Mouse (Mus musculus): Measurements from ENCODE around the gene Bhlhe41. TPM values are rescaled to one million over a fixed set of nuclear protein-coding genes. Genes with fewer than 3 reads are reported as not detected.

The Bhlhe41 gene
- polyA plus RNA-seq, 1 experiment from 2014 or later: 4.2 TPM

DNA sequence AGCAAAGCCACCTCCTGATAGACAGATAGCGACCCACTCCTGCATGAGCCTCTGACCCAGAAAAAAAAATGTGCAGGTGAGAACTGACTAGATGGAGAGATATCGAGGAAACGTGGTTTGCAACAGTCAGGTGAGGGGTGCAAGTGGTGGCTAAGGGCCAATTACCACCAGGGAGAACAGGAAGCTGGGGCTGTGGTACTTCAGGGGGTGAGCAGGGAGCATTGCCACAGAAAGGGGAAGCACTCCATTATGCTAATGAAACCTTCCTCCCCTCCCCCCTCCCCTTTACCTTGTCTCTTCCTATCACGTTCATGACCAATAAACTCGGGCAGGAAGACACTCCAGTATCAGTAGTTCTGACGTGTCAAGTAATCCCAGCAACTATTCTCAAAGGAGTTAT is 30.0 kb downstream of the Bhlhe41 start:
- H3K4me2 ChIP-seq (replicated peaks): no peak overlapping the region

DNA sequence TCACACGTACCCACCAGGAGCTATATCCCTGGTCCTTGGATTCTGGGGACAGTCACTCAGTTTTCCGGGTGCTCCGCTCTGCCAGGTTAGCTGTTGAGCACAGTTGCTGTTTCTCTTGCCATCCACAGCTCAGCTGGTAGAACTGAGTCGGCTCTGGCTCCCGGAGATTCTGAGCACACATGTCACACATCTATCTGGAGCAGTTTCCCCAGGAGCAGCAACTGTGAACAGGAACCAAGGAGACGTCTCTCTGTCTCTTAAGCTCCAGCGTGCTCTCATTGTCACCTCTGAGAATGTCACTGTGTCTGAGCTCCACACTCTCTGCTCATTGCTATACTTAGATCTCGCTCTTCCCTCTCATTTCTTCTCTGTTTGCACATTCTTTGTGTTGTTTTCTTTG is 32.4 kb downstream of the Bhlhe41 start:
- H3K9ac ChIP-seq: no peak overlapping the region
- WGBS: 77% methylated on average over 8 of the region's 8 CpGs

More for the DNA sequence above, 30.0 kb downstream of the Bhlhe41 start:
- WGBS: 46% methylated on average over 6 of the region's 6 CpGs
- H3K27me3 ChIP-seq: no peaks in the 10 kb centered on the region
- H3K36me3 ChIP-seq: no peaks in the 10 kb centered on the region
- H3K4me1 ChIP-seq: no peaks in the 10 kb centered on the region
- no peak overlapping the region for H3K9ac ChIP-seq
- no peak for ATAC-seq (ENCODE audit: insufficient number of reproducible peaks, low FRiP score, low TSS enrichment, low read depth)
- H3K9me3 ChIP-seq (replicated peaks): no peaks in the 10 kb centered on the region
- H3K27ac ChIP-seq (replicated peaks): no peak overlapping the region
- no peak overlapping the region for H3K4me3 ChIP-seq (replicated peaks)

DNA sequence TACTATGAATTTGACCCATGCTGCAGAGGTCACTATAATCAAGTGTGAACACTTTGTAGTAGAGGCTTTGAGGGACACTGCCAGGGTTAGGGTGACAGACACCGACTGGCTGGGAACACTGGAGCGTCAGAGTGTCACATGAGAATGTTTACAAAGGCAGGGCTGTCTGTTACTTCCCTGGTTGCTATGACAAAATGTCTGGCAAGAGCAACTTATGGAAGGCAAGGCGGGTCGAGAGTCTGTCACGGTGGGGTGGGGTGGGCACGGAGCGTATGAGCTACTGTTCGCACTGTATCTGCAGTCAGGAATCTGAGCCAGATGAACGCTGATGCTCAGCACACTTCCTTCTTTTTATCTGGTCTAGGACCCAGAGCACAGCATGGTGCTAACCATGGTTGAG is 34.7 kb downstream of the Bhlhe41 start:
- no peaks in the 10 kb centered on the region for H3K4me1 ChIP-seq
- no peak for ATAC-seq (ENCODE audit: insufficient number of reproducible peaks, low FRiP score, low TSS enrichment, low read depth)
- WGBS: 48% methylated on average over 9 of the region's 9 CpGs
- no peaks in the 10 kb centered on the region for H3K27me3 ChIP-seq
- no peak overlapping the region for H3K27ac ChIP-seq (replicated peaks)
- no peaks in the 10 kb centered on the region for H3K36me3 ChIP-seq
- no peak overlapping the region for H3K9ac ChIP-seq
- no peaks in the 10 kb centered on the region for H3K9me3 ChIP-seq (replicated peaks)
- no peak overlapping the region for H3K4me3 ChIP-seq (replicated peaks)
- H3K4me2 ChIP-seq (replicated peaks): no peak overlapping the region

More for the DNA sequence above, 32.4 kb downstream of the Bhlhe41 start:
- no peak for ATAC-seq (ENCODE audit: insufficient number of reproducible peaks, low FRiP score, low TSS enrichment, low read depth)
- no peaks in the 10 kb centered on the region for H3K27me3 ChIP-seq
- no peak overlapping the region for H3K4me2 ChIP-seq (replicated peaks)
- H3K4me3 ChIP-seq (replicated peaks): no peak overlapping the region
- H3K4me1 ChIP-seq: no peaks in the 10 kb centered on the region
- no peak overlapping the region for H3K27ac ChIP-seq (replicated peaks)
- no peaks in the 10 kb centered on the region for H3K36me3 ChIP-seq
- H3K9me3 ChIP-seq (replicated peaks): no peaks in the 10 kb centered on the region

DNA sequence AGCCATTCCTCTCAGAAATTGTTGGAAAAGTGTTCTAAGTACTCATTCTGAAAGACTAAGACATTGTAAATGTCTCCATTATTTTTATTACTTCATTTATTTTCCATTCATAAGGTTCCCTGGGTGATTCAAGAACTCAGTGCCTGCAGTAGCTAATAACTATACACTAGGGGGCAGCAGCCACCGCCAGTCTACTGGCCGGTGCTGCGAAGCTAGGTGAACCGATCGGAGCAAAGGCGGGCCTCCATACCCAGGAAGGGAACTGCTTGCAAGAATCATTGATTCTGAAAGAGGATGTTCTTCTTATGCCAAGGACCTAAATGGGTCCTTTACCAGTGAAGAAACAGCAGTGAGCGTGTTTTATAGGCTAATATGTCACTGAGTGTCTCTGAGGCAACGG is 35.2 kb downstream of the Bhlhe41 start:
- Histone ChIP-seq H3K27me3 (no peaks in the 10 kb centered on the region), H3K9me3 (replicated peaks) (no peaks in the 10 kb centered on the region), H3K4me2 (replicated peaks) (no peak overlapping the region), H3K4me1 (no peaks in the 10 kb centered on the region), H3K4me3 (replicated peaks) (no peak overlapping the region), H3K9ac (no peak overlapping the region), H3K27ac (replicated peaks) (no peak overlapping the region), H3K36me3 (no peaks in the 10 kb centered on the region)
- WGBS: 19% methylated on average over 8 of the region's 8 CpGs
- no peak for ATAC-seq (ENCODE audit: insufficient number of reproducible peaks, low FRiP score, low TSS enrichment, low read depth)

DNA sequence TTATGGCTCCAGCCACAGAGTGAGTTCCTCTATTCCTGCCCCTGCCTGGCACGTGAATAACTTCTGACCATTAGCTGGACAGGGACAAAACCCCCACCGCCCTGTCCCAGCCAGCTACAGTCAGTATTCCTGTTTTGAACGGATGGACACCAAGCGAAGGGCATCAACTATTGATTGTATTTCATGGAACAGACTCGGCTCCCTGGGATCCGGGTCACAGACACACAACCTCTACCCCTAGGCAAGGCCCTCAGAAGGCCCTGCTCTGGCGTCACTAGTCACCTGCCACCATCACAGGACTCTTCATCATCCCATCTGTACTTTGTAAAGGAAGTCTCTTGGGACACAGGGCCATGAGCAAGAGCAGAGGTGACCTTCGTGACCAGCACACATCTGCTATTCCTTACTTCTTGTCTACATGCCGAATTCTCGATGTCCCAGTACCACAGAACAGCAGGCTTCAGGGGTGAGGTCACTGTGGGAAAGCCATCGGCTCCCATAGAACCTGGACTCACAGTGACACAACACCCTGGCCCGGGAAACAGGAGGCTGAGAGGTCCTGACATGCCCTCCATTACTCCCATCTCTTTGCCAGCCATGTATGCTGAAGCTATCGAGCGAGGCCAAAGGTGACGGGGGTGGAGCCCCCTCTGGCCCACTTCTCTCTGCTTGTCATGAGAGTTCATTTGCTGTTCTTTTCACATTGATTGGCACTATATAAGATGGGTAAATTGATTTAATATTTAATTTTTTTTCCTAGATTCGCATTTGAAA is 36.1 kb downstream of the Bhlhe41 start:
- Histone ChIP-seq H3K27me3 (no peaks in the 10 kb centered on the region), H3K9ac (no peak overlapping the region), H3K27ac (replicated peaks) (no peak overlapping the region), H3K9me3 (replicated peaks) (no peaks in the 10 kb centered on the region), H3K4me3 (replicated peaks) (no peak overlapping the region), H3K36me3 (no peaks in the 10 kb centered on the region), H3K4me2 (replicated peaks) (no peak overlapping the region), H3K4me1 (no peaks in the 10 kb centered on the region)
- 64% methylated on average over 16 of the region's 16 CpGs for WGBS
- no peak for ATAC-seq (ENCODE audit: insufficient number of reproducible peaks, low FRiP score, low TSS enrichment, low read depth)

DNA sequence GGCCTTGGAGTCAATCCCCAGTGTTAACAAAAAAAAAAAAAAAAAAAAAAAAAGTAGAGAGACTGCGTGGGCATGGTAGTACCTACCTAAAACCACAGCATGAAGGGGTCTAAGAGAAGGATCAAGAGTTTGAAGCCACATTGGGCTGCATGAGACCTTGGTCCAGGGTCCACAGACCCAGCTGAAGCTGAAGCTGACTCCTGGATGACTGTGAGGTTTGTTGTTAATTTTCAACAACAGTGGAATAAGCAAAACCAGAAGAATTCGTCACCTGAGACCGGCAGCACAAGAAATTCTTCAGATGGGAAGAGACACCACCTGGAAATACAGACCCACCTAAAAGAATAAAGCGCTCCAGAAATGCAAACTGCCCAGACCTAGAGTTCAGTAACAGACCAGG is 39.1 kb downstream of the Bhlhe41 start:
- Histone ChIP-seq H3K27ac (replicated peaks) (no peak overlapping the region), H3K4me1 (peaks cover 3% of the 10 kb centered on the region; the same call in 1 of the 2 replicates), H3K27me3 (no peaks in the 10 kb centered on the region), H3K4me3 (replicated peaks) (no peak overlapping the region), H3K4me2 (replicated peaks) (no peak overlapping the region), H3K9me3 (replicated peaks) (no peaks in the 10 kb centered on the region), H3K9ac (no peak overlapping the region), H3K36me3 (no peaks in the 10 kb centered on the region)
- ATAC-seq (ENCODE audit: insufficient number of reproducible peaks, low FRiP score, low TSS enrichment, low read depth): no peak
- WGBS: 92% methylated on average over 4 of the region's 4 CpGs

DNA sequence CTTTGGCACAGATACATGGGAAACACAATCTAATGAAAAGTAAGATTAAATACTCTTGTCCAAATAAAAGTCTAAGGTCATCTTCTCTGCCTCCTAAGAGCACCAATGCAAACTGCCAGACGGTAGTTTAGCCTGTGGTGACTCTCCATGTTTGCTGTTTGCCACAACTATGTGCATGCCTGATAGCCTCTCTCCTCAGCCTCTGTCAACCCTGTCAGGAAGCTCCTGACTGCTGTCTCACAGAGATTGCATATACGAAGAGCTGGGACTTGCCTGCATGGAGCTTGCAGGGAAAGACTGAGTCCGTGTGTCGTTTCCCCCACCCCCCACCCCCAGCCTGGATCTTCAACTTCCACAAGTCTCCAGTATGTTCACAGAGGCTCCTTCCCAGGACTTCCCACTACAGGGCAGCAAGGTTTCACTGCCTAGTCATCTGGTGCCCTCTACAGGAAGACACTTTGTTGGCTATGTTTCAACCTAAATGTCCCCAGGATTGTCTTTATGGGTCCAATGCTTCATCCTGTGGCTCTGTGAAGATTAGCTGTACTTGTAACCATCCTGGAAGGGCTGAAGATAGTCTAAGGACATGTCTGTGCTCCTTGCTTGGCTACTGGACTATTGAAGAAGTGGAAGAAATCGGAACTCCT is 41.6 kb downstream of the Bhlhe41 start:
- Histone ChIP-seq H3K27me3 (no peaks in the 10 kb centered on the region), H3K27ac (replicated peaks) (no peak overlapping the region), H3K4me3 (replicated peaks) (no peak overlapping the region), H3K4me2 (replicated peaks) (no peak overlapping the region), H3K4me1 (peaks cover 3% of the 10 kb centered on the region; the same call in 1 of the 2 replicates), H3K9me3 (replicated peaks) (no peaks in the 10 kb centered on the region), H3K9ac (no peak overlapping the region), H3K36me3 (no peaks in the 10 kb centered on the region; the same call in 1 of the 2 replicates)
- ATAC-seq (ENCODE audit: insufficient number of reproducible peaks, low FRiP score, low TSS enrichment, low read depth): no peak
- WGBS: 43% methylated on average over 5 of the region's 5 CpGs

DNA sequence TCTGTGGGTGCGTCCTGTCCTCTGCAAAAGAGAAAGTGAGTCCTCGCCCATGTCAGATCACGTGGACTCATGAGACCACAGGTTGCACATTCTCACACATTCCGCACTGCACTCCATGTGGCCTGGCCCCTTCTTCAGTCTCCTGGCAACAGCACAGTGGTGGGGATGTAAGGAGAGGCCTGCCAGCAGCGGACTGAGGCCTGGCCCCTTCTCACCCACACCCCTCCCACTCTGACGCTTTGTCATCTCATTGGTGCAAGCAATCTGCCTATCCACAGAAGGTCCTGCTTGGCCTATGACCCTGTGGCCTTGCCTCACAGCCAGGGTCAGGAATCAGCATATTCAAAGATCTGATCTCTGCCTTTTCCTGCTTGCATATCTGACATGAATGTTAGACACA is 42.3 kb downstream of the Bhlhe41 start:
- WGBS: 62% methylated on average over 6 of the region's 6 CpGs
- Histone ChIP-seq H3K9ac (no peak overlapping the region), H3K36me3 (no peaks in the 10 kb centered on the region; the same call in 1 of the 2 replicates), H3K4me1 (peaks cover 3% of the 10 kb centered on the region; the same call in 1 of the 2 replicates), H3K4me3 (replicated peaks) (no peak overlapping the region), H3K27me3 (no peaks in the 10 kb centered on the region), H3K9me3 (replicated peaks) (no peaks in the 10 kb centered on the region), H3K27ac (replicated peaks) (no peak overlapping the region), H3K4me2 (replicated peaks) (no peak overlapping the region)
- ATAC-seq (ENCODE audit: insufficient number of reproducible peaks, low FRiP score, low TSS enrichment, low read depth): peak; percentile 59; the same call in 1 of the 2 replicates

DNA sequence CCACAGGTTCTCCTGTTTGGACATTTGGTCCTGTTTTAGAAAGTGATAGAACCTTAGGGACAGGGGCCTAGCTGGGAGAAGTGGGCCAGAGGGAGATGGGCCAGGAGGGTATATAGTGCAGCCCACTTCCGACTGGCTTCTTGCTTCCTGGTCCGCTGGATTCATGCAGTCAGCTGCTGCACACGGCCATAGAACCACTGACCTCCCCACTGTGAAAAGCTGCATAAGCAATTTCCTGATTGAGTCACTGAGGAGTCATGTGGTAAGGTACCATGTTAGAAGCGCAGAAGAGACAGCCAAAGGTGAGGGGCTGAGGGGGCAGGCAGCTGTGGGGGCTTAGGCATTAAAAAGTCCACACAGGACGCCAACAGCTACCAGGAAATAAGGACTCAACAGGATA is 43.1 kb downstream of the Bhlhe41 start:
- Histone ChIP-seq H3K36me3 (peaks cover 6% of the 10 kb centered on the region; the same call in 1 of the 2 replicates), H3K9me3 (replicated peaks) (no peaks in the 10 kb centered on the region), H3K4me3 (replicated peaks) (no peak overlapping the region), H3K4me1 (peaks cover 3% of the 10 kb centered on the region; the same call in 1 of the 2 replicates), H3K9ac (no peak overlapping the region), H3K4me2 (replicated peaks) (no peak overlapping the region), H3K27me3 (no peaks in the 10 kb centered on the region), H3K27ac (replicated peaks) (no peak overlapping the region)
- no peak for ATAC-seq (ENCODE audit: insufficient number of reproducible peaks, low FRiP score, low TSS enrichment, low read depth)
- WGBS: 69% methylated on average over 5 of the region's 5 CpGs

DNA sequence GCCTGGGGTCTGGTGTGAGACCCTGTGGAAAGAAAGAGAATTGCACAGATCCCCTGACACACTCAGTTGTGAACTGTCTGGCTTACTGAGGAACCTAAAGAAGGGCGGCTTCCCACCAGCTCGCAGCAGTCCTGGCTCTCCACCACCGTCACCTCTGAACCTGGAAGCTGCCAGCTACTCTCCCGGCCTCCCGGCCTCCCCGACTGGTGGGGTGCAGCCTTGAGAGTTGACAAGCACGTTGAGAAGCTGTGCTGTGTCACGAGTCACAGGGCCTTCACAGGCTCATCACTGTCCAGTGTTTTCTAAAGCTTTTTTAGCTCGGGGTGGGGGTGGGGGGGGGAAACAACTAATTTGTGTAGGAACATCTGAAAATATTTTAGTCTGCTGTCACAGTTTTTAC is 46.2 kb downstream of the Bhlhe41 start:
- Histone ChIP-seq H3K36me3 (peaks cover 12% of the 10 kb centered on the region), H3K9ac (no peak overlapping the region), H3K4me2 (replicated peaks) (no peak overlapping the region), H3K4me3 (replicated peaks) (no peak overlapping the region), H3K27ac (replicated peaks) (no peak overlapping the region), H3K27me3 (no peaks in the 10 kb centered on the region), H3K9me3 (replicated peaks) (no peaks in the 10 kb centered on the region), H3K4me1 (peaks cover 3% of the 10 kb centered on the region; the same call in 1 of the 2 replicates)
- WGBS: 87% methylated on average over 9 of the region's 9 CpGs
- no peak for ATAC-seq (ENCODE audit: insufficient number of reproducible peaks, low FRiP score, low TSS enrichment, low read depth)

DNA sequence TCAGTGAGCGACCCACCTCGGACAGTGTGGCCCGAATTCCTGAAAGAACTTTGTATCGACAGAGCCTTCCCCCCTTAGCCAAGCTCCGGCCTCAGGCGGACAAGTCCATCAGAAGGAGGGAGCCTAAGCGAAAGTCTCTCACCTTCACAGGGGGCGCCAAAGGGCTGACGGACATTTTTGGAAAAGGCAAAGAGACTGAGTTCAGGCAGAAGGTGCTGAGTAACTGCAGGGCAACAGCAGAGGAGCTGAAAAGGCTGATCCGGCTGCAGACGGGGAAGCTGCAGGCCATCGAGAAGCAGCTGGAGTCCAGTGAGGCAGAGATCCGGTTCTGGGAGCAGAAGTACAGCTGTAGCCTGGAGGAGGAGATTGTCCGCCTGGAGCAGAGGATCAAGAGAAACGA is 50.2 kb downstream of the Bhlhe41 start:
- H3K27me3 ChIP-seq: no peaks in the 10 kb centered on the region
- H3K27ac ChIP-seq (replicated peaks): no peak overlapping the region
- H3K9ac ChIP-seq: no peak overlapping the region
- no peak overlapping the region for H3K4me3 ChIP-seq (replicated peaks)
- H3K9me3 ChIP-seq (replicated peaks): no peaks in the 10 kb centered on the region
- H3K36me3 ChIP-seq: peaks cover 18% of the 10 kb centered on the region
- H3K4me1 ChIP-seq: no peaks in the 10 kb centered on the region
- no peak for ATAC-seq (ENCODE audit: insufficient number of reproducible peaks, low FRiP score, low TSS enrichment, low read depth)
- H3K4me2 ChIP-seq (replicated peaks): no peak overlapping the region
- WGBS: 36% methylated on average over 15 of the region's 15 CpGs

All from embryonic facial prominence, embryonic 15.5 days (tissue).